Mouse (Mus musculus) Patski (cell line): ENCODE data around the gene Ric8a. TPM values are rescaled to one million over a fixed set of nuclear protein-coding genes. Genes with fewer than 3 reads are reported as not detected.
A peak's percentile ranks its signal among the peaks of the same experiment; 100 is the strongest.

Experiments
- ATAC-seq: fragments of 100-300 bp; one replicate; pipeline ENCODE4 v1.8.0; 2021
- CTCF ChIA-PET: fragments of 350-600 bp; sonication (Branson Sonifier 250); formaldehyde crosslinking; loops from one replicate; lab custom pipeline; 2022; ENCODE audit warnings: inconsistent platforms; lab: Charles Lee
- POLR2A ChIA-PET: fragments of 350-600 bp; sonication (Branson Sonifier 250); formaldehyde crosslinking; loops from one replicate; lab custom pipeline; 2022; ENCODE audit warnings: antibody characterized with exemption, inconsistent platforms; lab: Charles Lee
- DNase-seq: peaks from one replicate; pipeline ENCODE4 v3.0.0-alpha.2; 2011; ENCODE audit warnings: low read depth, low spot score
- H3K27me3 ChIP-seq: fragments of 371-371 bp; one replicate; pipeline ENCODE4 v1.5.1; 2021
- CTCF ChIP-seq: fragments of 100-300 bp; IDR thresholded peaks from one replicate; pipeline ENCODE4 v1.5.1; 2021
- in situ Hi-C: fragments of 300-500 bp; cut with MboI; formaldehyde crosslinking; loops from 3 replicates; pipeline ENCODE4 v1.11.1; 2018; ENCODE audit warnings: low pct_unique_long_range_greater_than_20kb, mixed read lengths
- polyA plus RNA-seq: library from polyadenylated mRNA; unstranded; gene quantifications from one replicate; pipeline ENCODE4 v1.2.3, GENCODE M21; 2021

Ric8a gene
- polyA plus RNA-seq = 67.0 TPM

GRCm38 (mm10) chr7:140856785-140857549 is at the start of gene Ric8a:
TSS of gene Ric8a (plus strand) at chr7:140856957.
- in situ Hi-C loops = no loop called here
- TF ChIP-seq CTCF = no peak
- DNase-seq = no peak
- ChIA-PET CTCF (interaction anchor here (1.2 to 1.4 kb wide), 2 partner anchors 15 to 46 kb away, joined by 3 read pairs; no protein-coding TSS in a partner anchor), POLR2A (interaction anchor here (1.0 to 2.3 kb wide), 3 partner anchors 9 to 24 kb away, joined by 3 to 10 read pairs (median 6); partner anchors contain the start of genes Odf3, Psmd13 and Sirt3)
- no peaks in the 10 kb centered on the region for H3K27me3 ChIP-seq
- peak; percentile 72 for ATAC-seq

- ChIA-PET CTCF (no interaction called here), POLR2A (no interaction called here)
- ATAC-seq (no peak), DNase-seq (no peak)
- TF ChIP-seq CTCF = peak; percentile 50
- no peaks in the 10 kb centered on the region for H3K27me3 ChIP-seq
- in situ Hi-C loops = no loop called here
These were observed 46.3 kb upstream of the Ric8a start for GRCm38 (mm10) chr7:140810496-140810895.

- DNase-seq = no peak
- in situ Hi-C loops = no loop called here
- CTCF ChIA-PET = interaction anchor here (1.7 kb wide), 1 partner anchor 17 kb away, joined by 5 read pairs; no protein-coding TSS in a partner anchor
- ATAC-seq = peak; percentile 64
- TF ChIP-seq CTCF = no peak
- no peaks in the 10 kb centered on the region for H3K27me3 ChIP-seq
- POLR2A ChIA-PET = no interaction called here
These were observed 45.0 kb upstream of the Ric8a start for GRCm38 (mm10) chr7:140811714-140812113.

- no peaks in the 10 kb centered on the region for H3K27me3 ChIP-seq
- CTCF ChIA-PET = interaction anchor here (1.7 kb wide), 1 partner anchor 16 kb away, joined by 5 read pairs; no protein-coding TSS in a partner anchor
- ATAC-seq = no peak
- no peak for DNase-seq
- POLR2A ChIA-PET = no interaction called here
- TF ChIP-seq CTCF = no peak
- in situ Hi-C loops = no loop called here
These were observed 43.9 kb upstream of the Ric8a start for GRCm38 (mm10) chr7:140812850-140813249.

GRCm38 (mm10) chr7:140820173-140820572 is 36.6 kb upstream of the Ric8a start:
- ChIA-PET POLR2A (no interaction called here), CTCF (interaction anchor here (1.7 to 2.0 kb wide), 2 partner anchors 9 to 12 kb away, joined by 6 read pairs; no protein-coding TSS in a partner anchor)
- no peak for ATAC-seq
- in situ Hi-C loops = no loop called here
- DNase-seq = no peak
- H3K27me3 ChIP-seq = no peaks in the 10 kb centered on the region
- no peak for TF ChIP-seq CTCF

- no peak for TF ChIP-seq CTCF
- ATAC-seq (no peak), DNase-seq (no peak)
- ChIA-PET POLR2A (no interaction called here), CTCF (interaction anchor here (1.7 to 2.0 kb wide), 2 partner anchors 8 to 13 kb away, joined by 6 read pairs; no protein-coding TSS in a partner anchor)
- in situ Hi-C loops = no loop called here
- no peaks in the 10 kb centered on the region for H3K27me3 ChIP-seq
These were observed 35.5 kb upstream of the Ric8a start for GRCm38 (mm10) chr7:140821305-140821652.

GRCm38 (mm10) chr7:140821653-140822329 is 35.0 kb upstream of the Ric8a start, which contains the start of gene Zfp941:
TSS of gene Zfp941 (minus strand) at chr7:140822178.
- POLR2A ChIA-PET = no interaction called here
- DNase-seq = no peak
- TF ChIP-seq CTCF = no peak
- no peaks in the 10 kb centered on the region for H3K27me3 ChIP-seq
- CTCF ChIA-PET = interaction anchor here (2.0 kb wide), 1 partner anchor 13 kb away, joined by 6 read pairs; no protein-coding TSS in a partner anchor
- in situ Hi-C loops = no loop called here
- no peak for ATAC-seq

- ChIA-PET POLR2A (no interaction called here), CTCF (no interaction called here)
- in situ Hi-C loops = no loop called here
- DNase-seq (no peak), ATAC-seq (no peak)
- no peak for TF ChIP-seq CTCF
- no peaks in the 10 kb centered on the region for H3K27me3 ChIP-seq
These were observed 34.0 kb upstream of the Ric8a start for GRCm38 (mm10) chr7:140822731-140823130.

- peak; percentile 93 for ATAC-seq
- POLR2A ChIA-PET = no interaction called here
- DNase-seq = no peak
- in situ Hi-C loops = no loop called here
- CTCF ChIA-PET = interaction anchor here (0.8 to 2.1 kb wide), 5 partner anchors 8 to 21 kb away, joined by 3 to 6 read pairs (median 3); no protein-coding TSS in a partner anchor
- TF ChIP-seq CTCF = peak; percentile 79
- no peaks in the 10 kb centered on the region for H3K27me3 ChIP-seq
These were observed 28.4 kb upstream of the Ric8a start for GRCm38 (mm10) chr7:140828171-140828881.

- CTCF ChIA-PET = no interaction called here
- DNase-seq (no peak), ATAC-seq (peak; percentile 9)
- POLR2A ChIA-PET = no interaction called here
- no peak for TF ChIP-seq CTCF
- in situ Hi-C loops = no loop called here
- no peaks in the 10 kb centered on the region for H3K27me3 ChIP-seq
These were observed 25.3 kb upstream of the Ric8a start for GRCm38 (mm10) chr7:140831447-140831846.
